Mouse (Mus musculus): ENCODE measurements around the gene Zfp335. TPM values are rescaled to one million over a fixed set of nuclear protein-coding genes. Genes with fewer than 3 reads are reported as not detected.

Zfp335 gene
- total RNA-seq (2021) = 10 to 100 TPM; 27.2 to 28.0 TPM
- long read RNA-seq, experiment 1, full-length matches to known transcripts = 8 of 43 reads
- long read RNA-seq, experiment 1, partial matches to known transcripts = 8 of 43 reads
- long read RNA-seq, experiment 1, other reads (novel, unspliced or antisense) = 27 of 43 reads
- long read RNA-seq, experiment 2, full-length matches to known transcripts = 8 of 50 reads
- long read RNA-seq, experiment 2, partial matches to known transcripts = 16 of 50 reads
- long read RNA-seq, experiment 2, other reads (novel, unspliced or antisense) = 26 of 50 reads

DNA sequence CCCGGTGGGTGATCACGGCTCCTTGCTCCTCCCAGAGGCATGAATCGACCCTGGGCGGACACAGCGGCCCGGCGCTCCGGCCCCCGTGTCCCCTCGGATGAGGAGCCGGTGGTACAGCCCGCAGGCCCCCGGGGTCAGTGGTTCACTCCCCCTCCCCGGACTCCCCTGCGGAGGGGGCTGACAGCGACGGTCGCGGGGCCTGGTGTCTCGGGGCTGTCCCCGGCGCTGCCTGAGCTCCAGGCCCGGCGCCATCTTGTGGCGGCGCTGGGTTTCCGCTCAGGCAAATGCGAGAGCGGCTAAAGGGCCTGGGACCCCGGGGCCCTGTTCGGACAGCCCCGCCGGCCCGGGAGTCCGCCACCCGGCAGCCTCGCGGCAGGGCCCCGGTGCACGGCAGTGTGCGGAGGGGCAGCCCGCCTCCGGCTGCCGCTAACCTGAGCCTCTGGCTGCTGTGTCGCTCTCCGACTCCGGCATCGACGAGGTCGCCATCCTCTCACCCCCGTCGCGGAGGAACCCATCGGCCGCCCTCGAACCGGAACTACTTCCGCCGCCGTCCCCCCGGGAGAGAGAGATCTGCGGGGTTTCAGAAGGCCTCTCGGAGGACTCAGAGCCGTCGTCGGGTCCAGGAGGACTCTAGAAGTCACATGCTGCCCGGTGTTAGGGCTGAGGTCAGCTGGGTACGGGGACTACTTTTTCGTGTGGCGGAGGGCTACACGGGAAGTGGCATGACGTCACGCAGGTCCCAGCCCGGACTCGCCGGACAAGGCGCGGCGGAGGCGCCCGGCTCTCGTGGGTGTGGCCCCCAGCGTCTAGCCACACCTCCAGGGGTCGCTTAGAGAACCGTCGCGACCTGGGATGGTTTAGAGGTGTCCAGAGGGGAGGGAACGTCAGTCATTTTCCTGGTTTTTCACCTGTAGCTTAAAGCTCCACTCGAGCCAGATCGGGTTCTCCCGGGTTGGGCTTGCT lies at the start of gene Zfp335:
Gene Zfp335, minus strand, starts transcription at position 672 of the 963 bp plus-strand sequence.
- peak within 1 kb of the TSS; percentile 91 for H3K4me3 ChIP-seq
- H3K27ac ChIP-seq = peak within 1 kb of the TSS; percentile 100
- intact Hi-C loops (cut with DNase I) = loop anchor here (1.0 to 5.0 kb wide), 4 partner anchors 25 to 121 kb away; partner anchors contain the start of genes Ctsa, Ncoa5, Neurl2 and Pcif1
- peak; percentile 58 for TF ChIP-seq CTCF (IDR thresholded peaks at IDR 0.05)
- peak; percentile 91 to 92 for DNase-seq (ENCODE audit: extremely low spot score in 1 of 2, low spot score in 2 of 2)

- H3K4me3 ChIP-seq = peak within 1 kb of the TSS; percentile 57
- H3K27ac ChIP-seq = peak within 1 kb of the TSS; percentile 69
- DNase-seq (ENCODE audit: extremely low spot score in 1 of 2, low spot score in 2 of 2) = peak; percentile 70
- no peak for TF ChIP-seq CTCF (IDR thresholded peaks at IDR 0.05)
- intact Hi-C loops (cut with DNase I) = loop anchor here (2.0 to 10.0 kb wide), 3 partner anchors 72 to 394 kb away; no protein-coding TSS in a partner anchor
Observed at GRCm38 (mm10) chr2:164960716-164961441, 49.3 kb upstream of the Zfp335 start, which contains the start of gene Slc12a5. Slc12a5 (plus strand) TSS chr2:164960802.

- Histone ChIP-seq H3K4me3 (no peak overlapping the region), H3K27ac (no peak overlapping the region)
- intact Hi-C loops (cut with DNase I) = no loop called here
- DNase-seq (ENCODE audit: extremely low spot score in 1 of 2, low spot score in 2 of 2) = no peak
- peak; percentile 31 for TF ChIP-seq CTCF (IDR thresholded peaks at IDR 0.05)
Observed at GRCm38 (mm10) chr2:164957548-164958315, 46.2 kb upstream of the Zfp335 start.

DNA sequence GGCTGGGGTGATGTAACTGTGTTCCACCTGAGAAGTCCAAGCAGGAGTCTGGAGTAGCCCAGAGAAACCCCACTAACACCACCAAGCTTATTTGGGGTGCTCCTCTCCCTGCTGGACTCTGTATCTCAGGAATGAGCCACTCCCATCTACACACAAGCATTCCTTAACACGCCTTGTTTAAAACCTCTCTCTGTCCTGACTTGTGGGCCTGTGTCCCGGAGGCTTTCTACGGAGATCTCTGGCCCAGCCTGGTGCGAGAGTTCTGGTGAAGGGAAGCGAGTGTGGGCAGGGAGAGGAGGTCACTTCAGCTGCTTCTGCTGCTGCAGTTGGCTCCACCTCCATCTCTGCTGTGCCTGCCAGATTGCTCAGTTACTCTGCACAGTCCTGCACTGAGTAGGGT lies 44.6 kb upstream of the Zfp335 start:
- intact Hi-C loops (cut with DNase I) = no loop called here
- no peak overlapping the region for H3K27ac ChIP-seq
- no peak for DNase-seq (ENCODE audit: extremely low spot score in 1 of 2, low spot score in 2 of 2)
- no peak overlapping the region for H3K4me3 ChIP-seq
- no peak for TF ChIP-seq CTCF (IDR thresholded peaks at IDR 0.05)

DNA sequence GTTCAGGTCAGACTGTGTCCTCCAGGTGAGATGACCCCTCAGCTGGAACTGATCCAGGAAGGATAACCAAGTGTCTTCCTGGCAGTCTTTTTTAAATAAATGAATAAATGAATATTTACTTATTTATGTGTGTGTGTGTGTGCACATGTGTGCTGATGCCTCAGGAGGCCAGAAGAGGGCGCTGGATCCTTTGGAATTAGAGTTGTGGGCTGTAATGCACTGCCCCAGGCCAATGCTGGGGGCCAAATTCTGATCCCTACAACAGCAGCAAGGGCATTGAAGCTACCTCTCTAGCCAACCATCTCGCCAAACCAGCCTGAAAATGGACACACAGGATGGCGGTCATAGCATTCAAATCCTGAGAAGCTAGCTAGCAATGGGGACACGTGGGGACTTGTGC lies 44.2 kb upstream of the Zfp335 start:
- Histone ChIP-seq H3K4me3 (no peak overlapping the region), H3K27ac (no peak overlapping the region)
- TF ChIP-seq CTCF (IDR thresholded peaks at IDR 0.05) = no peak
- DNase-seq (ENCODE audit: extremely low spot score in 1 of 2, low spot score in 2 of 2) = no peak
- intact Hi-C loops (cut with DNase I) = no loop called here

DNA sequence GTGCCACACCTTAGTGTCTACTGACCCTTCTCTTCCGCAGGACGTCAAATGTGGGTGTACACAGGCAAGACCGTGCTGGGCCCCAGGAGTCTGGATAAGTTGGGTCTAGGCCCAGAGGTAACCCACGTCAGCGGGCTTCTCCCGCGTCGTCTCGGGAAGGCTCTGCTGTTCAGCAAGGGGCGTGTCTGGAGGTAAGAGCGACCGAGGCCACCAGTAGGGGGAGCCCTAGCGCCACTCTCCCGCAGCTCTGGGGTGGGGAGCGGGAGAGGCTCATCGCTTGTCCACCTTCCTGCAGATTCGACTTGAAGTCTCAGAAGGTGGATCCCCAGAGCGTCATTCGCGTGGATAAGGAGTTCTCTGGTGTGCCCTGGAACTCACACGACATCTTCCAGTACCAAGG lies 41.7 kb upstream of the Zfp335 start:
- DNase-seq (ENCODE audit: extremely low spot score in 1 of 2, low spot score in 2 of 2) = peak; percentile 78 to 87
- TF ChIP-seq CTCF (IDR thresholded peaks at IDR 0.05) = peak; percentile 97
- intact Hi-C loops (cut with DNase I) = no loop called here
- no peak overlapping the region for H3K4me3 ChIP-seq
- no peak overlapping the region for H3K27ac ChIP-seq

- no peak for DNase-seq (ENCODE audit: extremely low spot score in 1 of 2, low spot score in 2 of 2)
- Histone ChIP-seq H3K4me3 (no peak overlapping the region), H3K27ac (no peak overlapping the region)
- TF ChIP-seq CTCF (IDR thresholded peaks at IDR 0.05) = peak; percentile 3; the same call in 1 of the 2 replicates
- intact Hi-C loops (cut with DNase I) = no loop called here
Observed at GRCm38 (mm10) chr2:164952448-164952847, 40.9 kb upstream of the Zfp335 start.

GRCm38 (mm10) chr2:164951745-164952144 lies 40.2 kb upstream of the Zfp335 start:
- DNase-seq (ENCODE audit: extremely low spot score in 1 of 2, low spot score in 2 of 2) = no peak
- no peak overlapping the region for H3K27ac ChIP-seq
- no peak overlapping the region for H3K4me3 ChIP-seq
- peak; percentile 25 for TF ChIP-seq CTCF (IDR thresholded peaks at IDR 0.05)
- intact Hi-C loops (cut with DNase I) = loop anchor here (2.0 kb wide), 1 partner anchor 27 kb away; no protein-coding TSS in a partner anchor

- intact Hi-C loops (cut with DNase I) = loop anchor here (2.0 kb wide), 1 partner anchor 26 kb away; no protein-coding TSS in a partner anchor
- DNase-seq (ENCODE audit: extremely low spot score in 1 of 2, low spot score in 2 of 2) = no peak
- no peak overlapping the region for H3K27ac ChIP-seq
- TF ChIP-seq CTCF (IDR thresholded peaks at IDR 0.05) = peak; percentile 44
- no peak overlapping the region for H3K4me3 ChIP-seq
Observed at GRCm38 (mm10) chr2:164950501-164950900, 38.9 kb upstream of the Zfp335 start.

GRCm38 (mm10) chr2:164948962-164949361 lies 37.4 kb upstream of the Zfp335 start:
- H3K4me3 ChIP-seq = no peak overlapping the region
- intact Hi-C loops (cut with DNase I) = no loop called here
- DNase-seq (ENCODE audit: extremely low spot score in 1 of 2, low spot score in 2 of 2) = no peak
- no peak for TF ChIP-seq CTCF (IDR thresholded peaks at IDR 0.05)
- no peak overlapping the region for H3K27ac ChIP-seq

GRCm38 (mm10) chr2:164947930-164948329 lies 36.4 kb upstream of the Zfp335 start:
- Histone ChIP-seq H3K4me3 (no peak overlapping the region), H3K27ac (no peak overlapping the region)
- DNase-seq (ENCODE audit: extremely low spot score in 1 of 2, low spot score in 2 of 2) = no peak
- intact Hi-C loops (cut with DNase I) = no loop called here
- TF ChIP-seq CTCF (IDR thresholded peaks at IDR 0.05) = no peak

Measured in left cerebral cortex, adult 2 months (tissue).